Mouse (Mus musculus) midbrain, postnatal 0 days (tissue): Measurements from ENCODE around the gene Themis3. TPM values are rescaled to one million over a fixed set of nuclear protein-coding genes. Genes with fewer than 3 reads are reported as not detected.
A peak's percentile ranks its signal among the peaks of the same experiment; 100 is the strongest.

Experiments
- ATAC-seq: fragments of 200-750 bp; cut with Nextera tagmentation; 2 replicates; pipeline ENCODE4 v1.8.0; 2017; ENCODE audit warnings: moderate number of reproducible peaks, mild to moderate bottlenecking, moderate TSS enrichment, moderate library complexity; ENCODE audit not compliant: low FRiP score
- DNase-seq: peaks from one replicate; pipeline ENCODE4 v3.0.0-alpha.2; 2015; ENCODE audit warnings: low spot score
- H3K27ac ChIP-seq: fragments of 300-500 bp; sonication (generic); 2 replicates; pipeline ENCODE4 v1.5.1; 2014; ENCODE audit warnings: low read depth, mild to moderate bottlenecking, low read length, mixed read lengths
- H3K27me3 ChIP-seq: fragments of 300-500 bp; sonication (generic); 2 replicates; pipeline ENCODE4 v1.6.1; 2014; ENCODE audit warnings: low read length, control low read depth, mixed read lengths; ENCODE audit not compliant: insufficient read depth
- H3K36me3 ChIP-seq: fragments of 300-500 bp; sonication (generic); 2 replicates; pipeline ENCODE4 v1.6.1; 2014; ENCODE audit warnings: low read length, control low read depth, mixed read lengths; ENCODE audit not compliant: insufficient read depth
- H3K4me1 ChIP-seq: fragments of 300-500 bp; sonication (generic); 2 replicates; pipeline ENCODE4 v1.6.1; 2014; ENCODE audit warnings: mild to moderate bottlenecking, control low read depth, antibody characterized with exemption, low read length, mixed read lengths; ENCODE audit not compliant: insufficient read depth
- H3K4me2 ChIP-seq: fragments of 300-500 bp; sonication (generic); 2 replicates; pipeline ENCODE4 v1.6.1; 2014; ENCODE audit warnings: low read depth, mild to moderate bottlenecking, low read length, mixed read lengths; ENCODE audit not compliant: poor library complexity, severe bottlenecking
- H3K4me3 ChIP-seq: fragments of 300-500 bp; sonication (generic); 2 replicates; pipeline ENCODE4 v1.5.1; 2014; ENCODE audit warnings: low read depth, mild to moderate bottlenecking, low read length, moderate library complexity
- H3K9ac ChIP-seq: fragments of 300-500 bp; sonication (generic); replicated peaks from 2 replicates; pipeline ENCODE4 v1.6.1; 2014; ENCODE audit warnings: mild to moderate bottlenecking, low read length, moderate library complexity, mixed read lengths; ENCODE audit not compliant: poor library complexity, severe bottlenecking
- H3K9me3 ChIP-seq: fragments of 300-500 bp; sonication (generic); 2 replicates; pipeline ENCODE4 v1.6.1; 2016; ENCODE audit warnings: low read length, control low read depth
- CTCF ChIP-seq: IDR thresholded peaks from 2 replicates; pipeline ENCODE4 v1.5.1; 2016; ENCODE audit warnings: antibody characterized with exemption, mild to moderate bottlenecking
- WGBS: fragments of 180-500 bp; shearing (Covaris S2); extraction: QIAGEN DNeasy Blood & Tissue Kit; methylation state at CpG from one replicate; pipeline ENCODE4 v1.1.7; 2014; 5-methylcytosine and 5-hydroxymethylcytosine counted together
- polyA plus RNA-seq: library from polyadenylated mRNA; unstranded; fragments of >200 nt; fragmentation: Nextera tagmentation; extraction: Ambion mirVana; gene quantifications from 2 replicates; pipeline ENCODE4 v1.2.1, GENCODE M21; 2015
- total RNA-seq: library from RNA; depleted of rRNA; stranded (reverse); fragments of >200 nt; gene quantifications from 2 replicates; pipeline ENCODE4 v1.2.3, GENCODE M21; 2014; rRNA removed

Themis3 gene
- total and polyA plus RNA-seq, 2 experiments from 2014 or later: not detected

DNA sequence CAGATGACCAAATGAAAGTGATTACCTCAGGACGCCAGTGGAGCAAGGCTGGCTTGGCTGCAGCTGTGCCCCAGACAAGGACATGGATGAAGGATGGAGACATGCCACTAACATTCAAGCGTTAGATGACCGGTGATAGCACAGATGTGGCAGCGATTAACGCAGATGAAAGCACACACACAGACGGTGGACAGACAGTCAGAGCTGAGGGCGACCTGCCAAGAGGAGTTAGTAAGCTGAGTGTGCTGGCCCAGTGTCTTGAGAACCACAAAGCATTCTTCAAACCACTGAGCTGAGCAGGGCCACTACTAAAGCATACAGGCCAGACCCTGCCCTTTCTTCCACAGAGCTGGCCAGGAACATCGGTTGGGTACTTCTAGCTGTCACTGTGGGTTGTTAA, 89.5 kb downstream of the Themis3 start:
- Histone ChIP-seq H3K27me3 (no peaks in the 10 kb centered on the region), H3K4me3 (no peak overlapping the region), H3K9me3 (no peaks in the 10 kb centered on the region), H3K4me2 (no peak overlapping the region), H3K27ac (no peak overlapping the region), H3K36me3 (peaks cover 22% of the 10 kb centered on the region), H3K4me1 (no peaks in the 10 kb centered on the region), H3K9ac (no peak overlapping the region)
- no peak for TF ChIP-seq CTCF
- peak; percentile 29 for DNase-seq
- ATAC-seq: no peak
- 82% methylated on average over 8 of the region's 8 CpGs for WGBS

Other genes with a start within 250 kb of the Themis3 start
- gene Mtcl1, start 144.9 kb downstream of the Themis3 start, total RNA-seq: 15.7 and 25.2 TPM in 2 replicates
- 9.5 and 10.8 TPM in 2 replicates for gene Mtcl1, start 144.9 kb downstream of the Themis3 start, polyA plus RNA-seq
- 102 and 112 TPM in 2 replicates for gene Rab12, start 74.9 kb downstream of the Themis3 start, total RNA-seq
- 90.5 and 95.3 TPM in 2 replicates for gene Rab12, start 74.9 kb downstream of the Themis3 start, polyA plus RNA-seq